Mouse (Mus musculus): ENCODE measurements around the gene Ccr9. TPM values are rescaled to one million over a fixed set of nuclear protein-coding genes. Genes with fewer than 3 reads are reported as not detected.

The Ccr9 gene
- polyA plus RNA-seq, 1 experiment: not detected

- no peaks in the 10 kb centered on the region for H3K9me3 ChIP-seq (replicated peaks; ENCODE audit: control insufficient read depth, insufficient read depth, low read length, poor library complexity, severe bottlenecking)
- no peak overlapping the region for H3K27ac ChIP-seq (ENCODE audit: insufficient read depth, low read length)
- no peaks in the 10 kb centered on the region for H3K36me3 ChIP-seq (ENCODE audit: control insufficient read depth, insufficient read depth, low read length, poor library complexity, severe bottlenecking)
- TF ChIP-seq POLR2A (IDR thresholded peaks at IDR 0.05; ENCODE audit: insufficient read depth, low read length) (no peak), EP300 (IDR thresholded peaks at IDR 0.05; ENCODE audit: insufficient read depth, low read depth, low read length) (no peak), CTCF (IDR thresholded peaks at IDR 0.05; ENCODE audit: low read depth, low read length) (no peak)
- H3K27me3 ChIP-seq (ENCODE audit: control insufficient read depth, insufficient read depth, low read length, poor library complexity, severe bottlenecking): no peaks in the 10 kb centered on the region
- H3K4me1 ChIP-seq (ENCODE audit: control insufficient read depth, insufficient read depth, low read length): no peaks in the 10 kb centered on the region
- no peak overlapping the region for H3K4me3 ChIP-seq (ENCODE audit: low read depth, low read length)
- H3K9ac ChIP-seq (ENCODE audit: low read depth, poor library complexity, severe bottlenecking): no peak overlapping the region
Measured at GRCm38 (mm10) chr9:123808583-123808982, 130.3 kb downstream of the Ccr9 start.

GRCm38 (mm10) chr9:123811831-123812230, 133.6 kb downstream of the Ccr9 start:
- no peaks in the 10 kb centered on the region for H3K9me3 ChIP-seq (replicated peaks; ENCODE audit: control insufficient read depth, insufficient read depth, low read length, poor library complexity, severe bottlenecking)
- TF ChIP-seq EP300 (IDR thresholded peaks at IDR 0.05; ENCODE audit: insufficient read depth, low read depth, low read length): no peak
- TF ChIP-seq CTCF (IDR thresholded peaks at IDR 0.05; ENCODE audit: low read depth, low read length): no peak
- no peak for TF ChIP-seq POLR2A (IDR thresholded peaks at IDR 0.05; ENCODE audit: insufficient read depth, low read length)
- no peak overlapping the region for H3K9ac ChIP-seq (ENCODE audit: low read depth, poor library complexity, severe bottlenecking)
- H3K27me3 ChIP-seq (ENCODE audit: control insufficient read depth, insufficient read depth, low read length, poor library complexity, severe bottlenecking): no peaks in the 10 kb centered on the region
- no peak overlapping the region for H3K27ac ChIP-seq (ENCODE audit: insufficient read depth, low read length)
- no peaks in the 10 kb centered on the region for H3K4me1 ChIP-seq (ENCODE audit: control insufficient read depth, insufficient read depth, low read length)
- H3K36me3 ChIP-seq (ENCODE audit: control insufficient read depth, insufficient read depth, low read length, poor library complexity, severe bottlenecking): no peaks in the 10 kb centered on the region
- no peak overlapping the region for H3K4me3 ChIP-seq (ENCODE audit: low read depth, low read length)

GRCm38 (mm10) chr9:123814326-123814725, 136.1 kb downstream of the Ccr9 start:
- no peaks in the 10 kb centered on the region for H3K9me3 ChIP-seq (replicated peaks; ENCODE audit: control insufficient read depth, insufficient read depth, low read length, poor library complexity, severe bottlenecking)
- H3K27me3 ChIP-seq (ENCODE audit: control insufficient read depth, insufficient read depth, low read length, poor library complexity, severe bottlenecking): no peaks in the 10 kb centered on the region
- H3K36me3 ChIP-seq (ENCODE audit: control insufficient read depth, insufficient read depth, low read length, poor library complexity, severe bottlenecking): no peaks in the 10 kb centered on the region
- H3K4me3 ChIP-seq (ENCODE audit: low read depth, low read length): no peak overlapping the region
- H3K27ac ChIP-seq (ENCODE audit: insufficient read depth, low read length): no peak overlapping the region
- no peak overlapping the region for H3K9ac ChIP-seq (ENCODE audit: low read depth, poor library complexity, severe bottlenecking)
- TF ChIP-seq POLR2A (IDR thresholded peaks at IDR 0.05; ENCODE audit: insufficient read depth, low read length): no peak
- no peak for TF ChIP-seq CTCF (IDR thresholded peaks at IDR 0.05; ENCODE audit: low read depth, low read length)
- no peak for TF ChIP-seq EP300 (IDR thresholded peaks at IDR 0.05; ENCODE audit: insufficient read depth, low read depth, low read length)
- H3K4me1 ChIP-seq (ENCODE audit: control insufficient read depth, insufficient read depth, low read length): no peaks in the 10 kb centered on the region

- Histone ChIP-seq H3K9ac (ENCODE audit: low read depth, poor library complexity, severe bottlenecking) (no peak overlapping the region), H3K27ac (ENCODE audit: insufficient read depth, low read length) (no peak overlapping the region), H3K27me3 (ENCODE audit: control insufficient read depth, insufficient read depth, low read length, poor library complexity, severe bottlenecking) (no peaks in the 10 kb centered on the region), H3K4me1 (ENCODE audit: control insufficient read depth, insufficient read depth, low read length) (no peaks in the 10 kb centered on the region), H3K9me3 (replicated peaks; ENCODE audit: control insufficient read depth, insufficient read depth, low read length, poor library complexity, severe bottlenecking) (no peaks in the 10 kb centered on the region), H3K4me3 (ENCODE audit: low read depth, low read length) (no peak overlapping the region), H3K36me3 (ENCODE audit: control insufficient read depth, insufficient read depth, low read length, poor library complexity, severe bottlenecking) (no peaks in the 10 kb centered on the region)
- TF ChIP-seq CTCF (IDR thresholded peaks at IDR 0.05; ENCODE audit: low read depth, low read length) (no peak), EP300 (IDR thresholded peaks at IDR 0.05; ENCODE audit: insufficient read depth, low read depth, low read length) (no peak), POLR2A (IDR thresholded peaks at IDR 0.05; ENCODE audit: insufficient read depth, low read length) (no peak)
Measured at GRCm38 (mm10) chr9:123814821-123815220, 136.6 kb downstream of the Ccr9 start.

GRCm38 (mm10) chr9:123815444-123815843, 137.2 kb downstream of the Ccr9 start:
- H3K9me3 ChIP-seq (replicated peaks; ENCODE audit: control insufficient read depth, insufficient read depth, low read length, poor library complexity, severe bottlenecking): no peaks in the 10 kb centered on the region
- H3K27me3 ChIP-seq (ENCODE audit: control insufficient read depth, insufficient read depth, low read length, poor library complexity, severe bottlenecking): no peaks in the 10 kb centered on the region
- H3K4me3 ChIP-seq (ENCODE audit: low read depth, low read length): no peak overlapping the region
- no peak overlapping the region for H3K9ac ChIP-seq (ENCODE audit: low read depth, poor library complexity, severe bottlenecking)
- no peaks in the 10 kb centered on the region for H3K4me1 ChIP-seq (ENCODE audit: control insufficient read depth, insufficient read depth, low read length)
- TF ChIP-seq POLR2A (IDR thresholded peaks at IDR 0.05; ENCODE audit: insufficient read depth, low read length): no peak
- TF ChIP-seq CTCF (IDR thresholded peaks at IDR 0.05; ENCODE audit: low read depth, low read length): no peak
- no peak for TF ChIP-seq EP300 (IDR thresholded peaks at IDR 0.05; ENCODE audit: insufficient read depth, low read depth, low read length)
- H3K36me3 ChIP-seq (ENCODE audit: control insufficient read depth, insufficient read depth, low read length, poor library complexity, severe bottlenecking): no peaks in the 10 kb centered on the region
- H3K27ac ChIP-seq (ENCODE audit: insufficient read depth, low read length): no peak overlapping the region

GRCm38 (mm10) chr9:123815996-123816395, 137.8 kb downstream of the Ccr9 start:
- TF ChIP-seq POLR2A (IDR thresholded peaks at IDR 0.05; ENCODE audit: insufficient read depth, low read length) (no peak), CTCF (IDR thresholded peaks at IDR 0.05; ENCODE audit: low read depth, low read length) (no peak), EP300 (IDR thresholded peaks at IDR 0.05; ENCODE audit: insufficient read depth, low read depth, low read length) (no peak)
- Histone ChIP-seq H3K27me3 (ENCODE audit: control insufficient read depth, insufficient read depth, low read length, poor library complexity, severe bottlenecking) (no peaks in the 10 kb centered on the region), H3K9me3 (replicated peaks; ENCODE audit: control insufficient read depth, insufficient read depth, low read length, poor library complexity, severe bottlenecking) (no peaks in the 10 kb centered on the region), H3K4me3 (ENCODE audit: low read depth, low read length) (no peak overlapping the region), H3K27ac (ENCODE audit: insufficient read depth, low read length) (no peak overlapping the region), H3K36me3 (ENCODE audit: control insufficient read depth, insufficient read depth, low read length, poor library complexity, severe bottlenecking) (no peaks in the 10 kb centered on the region), H3K4me1 (ENCODE audit: control insufficient read depth, insufficient read depth, low read length) (no peaks in the 10 kb centered on the region), H3K9ac (ENCODE audit: low read depth, poor library complexity, severe bottlenecking) (no peak overlapping the region)

Data from ES-Bruce4 (cell line).